Comparison of ENCODE assay signal across 18 mouse cellular contexts in the genomic region with DNA sequence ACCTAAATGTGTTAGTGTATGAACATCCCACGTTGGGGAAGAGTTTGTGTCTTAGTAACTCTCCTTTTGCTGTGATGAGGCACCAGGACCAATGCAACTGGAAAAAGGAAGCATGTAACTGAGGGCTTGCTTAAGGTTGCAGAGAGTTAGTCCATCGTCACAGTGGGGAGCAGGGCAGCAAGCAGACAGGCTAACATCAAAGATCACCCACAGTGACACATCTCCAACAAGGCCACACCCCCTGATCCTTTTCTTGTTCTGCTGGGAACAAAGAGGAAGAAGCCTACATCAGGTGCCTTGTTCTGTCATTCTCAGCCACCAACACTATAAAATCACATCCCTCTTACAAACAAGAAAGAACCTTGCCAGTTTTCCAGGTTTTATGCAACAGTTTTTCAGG.
"Had no signal": no experiment of that assay in that cellular context is flagged by ENCODE, and none has a peak within 500 bp of the region (broad histone marks: within the 10 kb centered on the region; RNA-seq: fewer than 3 reads in every experiment).

No protein-coding gene starts in this region.

- H3K4me3 ChIP-seq: kidney, embryonic 15.5 days; left cerebral cortex, adult 2 months; liver, embryonic 13.5 days; midbrain, embryonic 12.5 days; midbrain, embryonic 15.5 days; neural tube, embryonic 12.5 days; neural tube, embryonic 15.5 days had no signal

- H3K4me2 ChIP-seq: kidney, embryonic 15.5 days; liver, embryonic 13.5 days; midbrain, embryonic 12.5 days; midbrain, embryonic 15.5 days; neural tube, embryonic 12.5 days; neural tube, embryonic 15.5 days had no signal

- H3K9me3 ChIP-seq: kidney, embryonic 15.5 days; midbrain, embryonic 12.5 days; midbrain, embryonic 15.5 days; neural tube, embryonic 12.5 days; neural tube, embryonic 15.5 days had no signal

- H3K4me1 ChIP-seq: kidney, embryonic 15.5 days; liver, embryonic 13.5 days; midbrain, embryonic 12.5 days; midbrain, embryonic 15.5 days; neural tube, embryonic 12.5 days; neural tube, embryonic 15.5 days had no signal

- H3K27ac ChIP-seq: kidney, embryonic 15.5 days; left cerebral cortex, adult 2 months; liver, embryonic 13.5 days; midbrain, embryonic 12.5 days; midbrain, embryonic 15.5 days; neural tube, embryonic 12.5 days; neural tube, embryonic 15.5 days had no signal

- DNase-seq: kidney, adult 11 months; kidney, adult 8-10 months; kidney, postnatal 10 days; kidney, postnatal 36 days; layer of hippocampus, postnatal 36 days; liver, embryonic 13.5 days; lung, adult 2 months; lung, postnatal 36 days; retina, postnatal 1 day; right cerebral cortex, postnatal 25 days; thymus, adult 18-20 months; thymus, postnatal 36 days had no signal

- ATAC-seq: midbrain, embryonic 15.5 days had no signal

- H3K27me3 ChIP-seq: kidney, embryonic 15.5 days; liver, embryonic 13.5 days; midbrain, embryonic 12.5 days; midbrain, embryonic 15.5 days; neural tube, embryonic 12.5 days; neural tube, embryonic 15.5 days had no signal

- H3K9ac ChIP-seq: kidney, embryonic 15.5 days; liver, embryonic 13.5 days; midbrain, embryonic 12.5 days; midbrain, embryonic 15.5 days; neural tube, embryonic 12.5 days; neural tube, embryonic 15.5 days had no signal
